ENCODE assay signal across 13 mouse cellular contexts in the genomic region with DNA sequence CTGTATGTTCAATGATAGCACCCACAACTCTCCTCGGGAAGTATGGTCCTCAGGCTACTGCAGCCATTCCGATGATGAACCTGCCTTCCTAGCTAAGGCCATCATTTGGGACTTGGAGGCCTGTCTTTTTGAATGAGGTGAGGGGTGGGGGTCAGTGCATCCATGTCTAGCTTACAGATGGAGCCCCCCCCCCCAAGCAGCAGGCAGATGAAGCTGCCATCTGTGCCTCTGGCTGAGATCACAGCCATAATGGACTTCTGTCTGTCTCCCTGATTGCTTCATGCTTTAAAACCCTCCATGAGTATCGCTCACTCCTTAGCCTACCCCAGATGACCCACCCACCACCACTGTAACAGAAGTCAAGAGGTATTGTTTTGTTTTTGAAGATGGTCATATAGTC. TPM values are rescaled to one million over a fixed set of nuclear protein-coding genes. Genes with fewer than 3 reads are reported as not detected.
"Had no signal": no experiment of that assay in that cellular context is flagged by ENCODE, and none has a peak within 500 bp of the region (broad histone marks: within the 10 kb centered on the region; RNA-seq: fewer than 3 reads in every experiment).

No protein-coding gene starts in this region.

- DNase-seq: retina, postnatal 1 day; right cerebral cortex, adult 18-20 months; right cerebral cortex, postnatal 14 days; right cerebral cortex, postnatal 25 days; right cerebral cortex, postnatal 4 days; spleen, adult 18-20 months; thymus, adult 18-20 months; thymus, adult 2 months; thymus, postnatal 14 days; thymus, postnatal 25 days; thymus, postnatal 36 days; thymus, postnatal 4 days had no signal

RNA-seq across cellular contexts. Expression of gene Xkr7, which starts 12.3 kb away (rescaled TPM):
- total RNA-seq: neutrophil, adult 5-6 weeks had no signal

RNA-seq across cellular contexts. Expression of gene Ccm2l, which starts 46.4 kb away (rescaled TPM):
- total RNA-seq: neutrophil, adult 5-6 weeks had no signal

RNA-seq across cellular contexts. Expression of gene Ttll9, which starts 57.1 kb away (rescaled TPM):
- total RNA-seq: neutrophil, adult 5-6 weeks had no signal
